Mouse (Mus musculus): ENCODE data around the gene Ddx6. TPM values are rescaled to one million over a fixed set of nuclear protein-coding genes. Genes with fewer than 3 reads are reported as not detected.

Gene Ddx6
- polyA plus RNA-seq, 1 experiment from 2014 or later: 25.8 TPM

GRCm38 (mm10) chr9:44645924-44646323 is 41.2 kb downstream of the Ddx6 start:
- Histone ChIP-seq H3K9ac (no peak overlapping the region), H3K4me2 (replicated peaks) (no peak overlapping the region), H3K4me3 (no peak overlapping the region), H3K4me1 (no peaks in the 10 kb centered on the region), H3K9me3 (0 out of 2 replicates have a peak, but pooled peaks cover 4% of the 10 kb centered on the region), H3K27ac (no peak overlapping the region), H3K36me3 (peaks cover under 1% of the 10 kb centered on the region; the same call in 1 of the 2 replicates), H3K27me3 (no peaks in the 10 kb centered on the region)
- WGBS: 61% methylated on average over 15 of the region's 15 CpGs
- no peak for ATAC-seq (ENCODE audit: low FRiP score, low read depth)

DNA sequence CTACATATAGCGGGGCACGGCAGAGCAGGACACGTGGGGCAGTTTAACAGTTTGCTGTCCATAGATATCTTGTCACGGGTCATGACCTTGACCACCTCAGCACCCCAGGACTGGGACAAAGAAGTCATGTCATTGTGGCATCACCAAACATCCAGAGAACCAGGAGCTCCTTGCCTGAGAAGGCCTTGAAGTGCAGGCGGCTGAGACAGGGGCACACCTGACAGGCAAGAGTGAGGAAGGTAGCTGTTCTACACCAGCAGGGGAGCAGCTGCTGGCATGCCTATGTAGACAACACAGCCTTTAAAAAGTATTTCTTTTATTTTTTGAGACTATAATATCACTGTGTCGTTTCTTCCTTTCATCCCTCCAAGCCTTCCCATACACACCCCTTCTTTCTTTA is 41.7 kb downstream of the Ddx6 start:
- WGBS: 85% methylated on average over 6 of the region's 6 CpGs
- Histone ChIP-seq H3K27ac (no peak overlapping the region), H3K9me3 (0 out of 2 replicates have a peak, but pooled peaks cover 4% of the 10 kb centered on the region)

DNA sequence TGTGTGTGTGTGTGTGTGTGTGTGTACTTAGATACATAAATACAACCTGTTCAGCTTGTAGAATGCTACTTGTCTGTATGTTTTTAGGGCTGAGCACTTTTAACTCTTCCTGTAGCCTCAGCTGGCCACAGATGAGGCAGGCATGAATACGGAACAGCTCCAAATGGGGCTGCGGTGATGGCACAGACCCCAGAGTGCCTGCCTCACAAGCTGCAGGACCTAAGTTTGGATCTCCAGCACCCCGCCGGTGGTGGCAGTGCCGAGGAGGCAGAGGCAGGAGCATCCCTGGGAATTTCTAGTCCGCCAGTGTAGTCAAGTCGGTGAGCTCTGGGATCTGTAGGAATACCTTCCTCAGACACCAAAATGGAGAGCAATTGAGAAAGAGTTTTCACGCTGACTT is 42.3 kb downstream of the Ddx6 start:
- WGBS: 93% methylated on average over 8 of the region's 8 CpGs
- H3K9me3 ChIP-seq: no peaks in the 10 kb centered on the region
- H3K4me2 ChIP-seq (replicated peaks): no peak overlapping the region
- H3K4me1 ChIP-seq: no peaks in the 10 kb centered on the region
- no peaks in the 10 kb centered on the region for H3K36me3 ChIP-seq
- H3K9ac ChIP-seq: no peak overlapping the region
- no peak overlapping the region for H3K27ac ChIP-seq
- ATAC-seq (ENCODE audit: low FRiP score, low read depth): no peak
- no peaks in the 10 kb centered on the region for H3K27me3 ChIP-seq
- no peak overlapping the region for H3K4me3 ChIP-seq

More for the DNA sequence above, 41.7 kb downstream of the Ddx6 start:
- no peak for ATAC-seq (ENCODE audit: low FRiP score, low read depth)
- Histone ChIP-seq H3K9ac (no peak overlapping the region), H3K27me3 (no peaks in the 10 kb centered on the region), H3K36me3 (no peaks in the 10 kb centered on the region), H3K4me3 (no peak overlapping the region), H3K4me1 (no peaks in the 10 kb centered on the region), H3K4me2 (replicated peaks) (no peak overlapping the region)

GRCm38 (mm10) chr9:44647656-44648055 is 43.0 kb downstream of the Ddx6 start:
- H3K4me2 ChIP-seq (replicated peaks): no peak overlapping the region
- no peak overlapping the region for H3K27ac ChIP-seq
- H3K9me3 ChIP-seq: no peaks in the 10 kb centered on the region
- H3K4me1 ChIP-seq: no peaks in the 10 kb centered on the region
- no peaks in the 10 kb centered on the region for H3K36me3 ChIP-seq
- H3K27me3 ChIP-seq: no peaks in the 10 kb centered on the region
- H3K4me3 ChIP-seq: no peak overlapping the region
- ATAC-seq (ENCODE audit: low FRiP score, low read depth): no peak
- H3K9ac ChIP-seq: no peak overlapping the region
- WGBS: 77% methylated on average over 4 of the region's 4 CpGs

GRCm38 (mm10) chr9:44648881-44649281 is 44.2 kb downstream of the Ddx6 start:
- Histone ChIP-seq H3K4me3 (no peak overlapping the region), H3K27me3 (no peaks in the 10 kb centered on the region), H3K4me1 (no peaks in the 10 kb centered on the region), H3K9me3 (no peaks in the 10 kb centered on the region), H3K36me3 (no peaks in the 10 kb centered on the region), H3K27ac (no peak overlapping the region), H3K9ac (no peak overlapping the region), H3K4me2 (replicated peaks) (no peak overlapping the region)
- WGBS: 75% methylated on average over 7 of the region's 7 CpGs
- ATAC-seq (ENCODE audit: low FRiP score, low read depth): no peak

DNA sequence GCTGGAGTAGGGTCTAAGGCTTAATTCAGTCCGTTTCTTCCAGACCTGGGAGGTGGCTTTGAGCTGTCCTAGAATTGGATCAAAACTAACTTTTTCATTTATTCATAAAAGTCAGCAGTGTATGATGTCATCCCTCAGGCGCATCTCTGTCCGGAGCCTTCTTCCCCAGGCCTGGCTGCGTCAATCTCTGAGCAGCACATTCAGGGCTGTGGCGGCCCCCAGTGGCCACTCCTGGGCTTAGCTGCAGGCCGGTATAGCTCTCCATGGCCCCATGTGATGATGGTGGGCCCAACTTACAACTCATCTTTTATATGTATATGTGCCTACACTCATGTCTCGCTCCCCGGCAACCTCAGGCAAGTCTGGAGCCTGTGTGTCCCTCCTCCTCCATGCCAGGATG is 47.3 kb downstream of the Ddx6 start:
- no peaks in the 10 kb centered on the region for H3K9me3 ChIP-seq
- no peak overlapping the region for H3K27ac ChIP-seq
- H3K9ac ChIP-seq: no peak overlapping the region
- peaks cover 5% of the 10 kb centered on the region for H3K4me1 ChIP-seq
- peak; percentile 64 for ATAC-seq (ENCODE audit: low FRiP score, low read depth)
- H3K27me3 ChIP-seq: no peaks in the 10 kb centered on the region
- WGBS: 15% methylated on average over 8 of the region's 8 CpGs
- H3K4me3 ChIP-seq: no peak overlapping the region
- no peaks in the 10 kb centered on the region for H3K36me3 ChIP-seq
- H3K4me2 ChIP-seq (replicated peaks): no peak overlapping the region

DNA sequence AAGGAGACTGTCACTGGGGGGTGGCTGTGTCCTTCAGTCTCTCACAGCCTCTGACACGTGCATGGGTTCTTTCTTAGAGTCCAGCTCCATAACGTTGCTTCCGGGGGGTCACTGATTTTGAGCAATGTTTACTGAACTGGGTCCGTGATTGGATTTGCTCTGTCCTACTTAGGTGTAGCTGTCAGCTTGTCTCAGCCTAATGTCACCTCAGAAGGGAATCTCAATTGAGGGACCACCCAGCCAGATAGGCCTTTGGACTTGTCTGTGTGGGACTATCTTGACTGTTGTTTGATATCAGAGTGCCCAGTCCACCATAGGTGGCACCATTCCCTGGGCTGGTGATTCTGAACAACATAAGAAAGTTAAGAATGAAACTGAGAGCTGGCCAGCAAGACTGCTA is 49.2 kb downstream of the Ddx6 start:
- peaks cover 5% of the 10 kb centered on the region for H3K4me1 ChIP-seq
- H3K4me2 ChIP-seq (replicated peaks): no peak overlapping the region
- no peak; the same call in 1 of the 2 replicates for ATAC-seq (ENCODE audit: low FRiP score, low read depth)
- H3K9me3 ChIP-seq: no peaks in the 10 kb centered on the region
- H3K4me3 ChIP-seq: no peak overlapping the region
- H3K36me3 ChIP-seq: no peaks in the 10 kb centered on the region
- 68% methylated on average over 4 of the region's 4 CpGs for WGBS
- no peak overlapping the region for H3K9ac ChIP-seq
- H3K27me3 ChIP-seq: no peaks in the 10 kb centered on the region
- no peak overlapping the region for H3K27ac ChIP-seq

- peak overlapping the region; percentile 21; the same call in 1 of the 2 replicates for H3K9ac ChIP-seq
- H3K4me1 ChIP-seq: peaks cover 5% of the 10 kb centered on the region
- 33% methylated on average over 26 of the region's 26 CpGs for WGBS
- 0 out of 2 replicates have a peak overlapping the region, but pooled peaks have one; percentile 10 for H3K27ac ChIP-seq
- H3K27me3 ChIP-seq: no peaks in the 10 kb centered on the region
- no peaks in the 10 kb centered on the region for H3K9me3 ChIP-seq
- ATAC-seq (ENCODE audit: low FRiP score, low read depth): peak; percentile 48; the same call in 1 of the 2 replicates
- peak overlapping the region; percentile 56 for H3K4me2 ChIP-seq (replicated peaks)
- H3K4me3 ChIP-seq: peak overlapping the region; percentile 20
- no peaks in the 10 kb centered on the region for H3K36me3 ChIP-seq
Observed at GRCm38 (mm10) chr9:44655098-44656066, 50.7 kb downstream of the Ddx6 start.

DNA sequence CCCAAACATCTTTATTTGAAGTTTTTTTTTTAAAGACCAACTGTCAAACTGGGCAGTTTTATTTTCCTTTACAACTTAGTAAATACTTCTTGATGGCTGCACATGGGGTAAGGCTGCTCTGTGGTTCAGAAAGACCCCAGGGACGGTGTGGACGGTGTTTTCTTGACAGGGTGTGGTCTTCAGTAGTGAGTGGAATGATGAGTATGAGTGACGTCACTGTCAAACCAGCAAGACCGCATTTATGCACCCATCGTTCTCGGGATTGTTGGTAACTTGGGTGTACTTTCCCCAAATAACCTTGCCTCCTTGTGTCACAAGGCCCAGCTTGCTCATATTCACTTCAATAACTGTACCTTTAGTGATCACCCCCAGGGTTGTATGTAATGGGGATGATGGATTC is 59.0 kb downstream of the Ddx6 start:
- H3K4me2 ChIP-seq (replicated peaks): no peak overlapping the region
- H3K9ac ChIP-seq: no peak overlapping the region
- H3K36me3 ChIP-seq: no peaks in the 10 kb centered on the region
- no peaks in the 10 kb centered on the region for H3K9me3 ChIP-seq
- ATAC-seq (ENCODE audit: low FRiP score, low read depth): no peak
- WGBS: 83% methylated on average over 6 of the region's 6 CpGs
- H3K4me1 ChIP-seq: no peaks in the 10 kb centered on the region
- H3K27ac ChIP-seq: no peak overlapping the region
- H3K27me3 ChIP-seq: no peaks in the 10 kb centered on the region
- H3K4me3 ChIP-seq: no peak overlapping the region

GRCm38 (mm10) chr9:44671416-44671815 is 66.7 kb downstream of the Ddx6 start:
- Histone ChIP-seq H3K9ac (no peak overlapping the region), H3K27me3 (no peaks in the 10 kb centered on the region), H3K4me3 (no peak overlapping the region), H3K4me1 (no peaks in the 10 kb centered on the region), H3K27ac (no peak overlapping the region), H3K9me3 (peaks cover 3% of the 10 kb centered on the region; the same call in 1 of the 2 replicates), H3K4me2 (replicated peaks) (no peak overlapping the region), H3K36me3 (no peaks in the 10 kb centered on the region)
- ATAC-seq (ENCODE audit: low FRiP score, low read depth): no peak
- 89% methylated on average over 5 of the region's 5 CpGs for WGBS

DNA sequence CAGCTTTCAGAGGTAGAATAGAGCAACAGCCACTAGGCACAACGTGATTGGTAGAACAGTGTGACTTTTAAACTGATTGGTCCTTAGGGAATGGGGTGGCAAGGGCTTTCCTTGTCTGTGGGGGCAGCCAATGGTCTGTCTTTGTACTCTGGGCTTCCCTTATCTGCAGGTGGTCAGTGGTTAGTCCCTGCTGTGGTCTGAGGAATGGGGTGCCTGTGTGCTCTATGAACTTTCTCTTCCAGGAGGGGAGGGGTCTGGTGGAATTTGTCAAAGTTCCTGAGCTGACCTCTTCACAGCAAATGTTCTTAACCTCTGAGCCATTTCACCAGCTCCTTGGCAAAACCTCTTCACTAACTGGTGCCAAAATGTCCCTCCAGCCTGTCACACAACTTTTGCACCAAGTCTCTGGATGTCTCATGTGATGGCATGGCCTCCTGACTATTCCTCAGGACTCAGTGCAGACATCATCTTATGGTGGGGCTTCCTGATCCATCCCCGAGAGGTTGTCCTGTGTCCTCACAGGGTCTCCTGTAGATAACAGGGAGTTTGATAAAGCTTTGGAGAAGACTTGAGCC is 67.7 kb downstream of the Ddx6 start:
- Histone ChIP-seq H3K4me2 (replicated peaks) (no peak overlapping the region), H3K36me3 (no peaks in the 10 kb centered on the region), H3K9ac (no peak overlapping the region), H3K27ac (no peak overlapping the region), H3K4me3 (no peak overlapping the region), H3K9me3 (peaks cover 3% of the 10 kb centered on the region; the same call in 1 of the 2 replicates), H3K27me3 (no peaks in the 10 kb centered on the region), H3K4me1 (no peaks in the 10 kb centered on the region)
- ATAC-seq (ENCODE audit: low FRiP score, low read depth): no peak
- WGBS: 68% methylated on average over 2 of the region's 2 CpGs

GRCm38 (mm10) chr9:44673005-44673404 is 68.3 kb downstream of the Ddx6 start, which contains the start of gene Treh:
Gene Treh, plus strand, starts transcription at chr9:44673233.
- Histone ChIP-seq H3K4me3 (no peak within 1 kb of the TSS), H3K4me2 (replicated peaks) (no peak within 1 kb of the TSS), H3K36me3 (no peaks in the 10 kb centered on the region), H3K4me1 (no peaks in the 10 kb centered on the region), H3K27ac (no peak within 1 kb of the TSS), H3K9ac (no peak within 1 kb of the TSS), H3K27me3 (no peaks in the 10 kb centered on the region), H3K9me3 (peaks cover 3% of the 10 kb centered on the region; the same call in 1 of the 2 replicates)
- 83% methylated on average over 3 of the region's 3 CpGs for WGBS
- no peak for ATAC-seq (ENCODE audit: low FRiP score, low read depth)

All from limb, embryonic 13.5 days (tissue).